Mouse (Mus musculus) E14TG2a.4 (cell line): Measurements from ENCODE around the gene Gatd1.
A peak's percentile ranks its signal among the peaks of the same experiment; 100 is the strongest.
"Not testable (repeated sequence)": the region's sequence is repeated elsewhere in the genome, so short reads cannot be mapped to it uniquely, and the experiment has no call there.

Source experiments
- H3K27me3 ChIP-seq: 2 replicates; pipeline ENCODE4 v1.6.1; 2014; ENCODE audit warnings: low read length, control low read depth; ENCODE audit not compliant: insufficient read depth
- H3K36me3 ChIP-seq: 2 replicates; pipeline ENCODE4 v1.6.1; 2014; ENCODE audit warnings: low read length, control low read depth; ENCODE audit not compliant: insufficient read depth
- H3K4me1 ChIP-seq: replicated peaks from 2 replicates; pipeline ENCODE4 v1.6.1; 2014; ENCODE audit warnings: low read depth, low read length, control low read depth
- H3K4me3 ChIP-seq: replicated peaks from 2 replicates; pipeline ENCODE4 v1.5.1; 2014; ENCODE audit warnings: mild to moderate bottlenecking, low read length
- H3K9me3 ChIP-seq: 2 replicates; pipeline ENCODE4 v1.6.1; 2014; ENCODE audit warnings: low read length, control low read depth
- CTCF ChIP-seq: conservative IDR thresholded peaks from 2 replicates; pipeline ENCODE4 v1.5.1; 2014; ENCODE audit warnings: low read length
- NANOG ChIP-seq: IDR thresholded peaks from 2 replicates; pipeline ENCODE4 v1.6.1; 2014; ENCODE audit warnings: borderline replicate concordance, low read length, mixed read lengths
- POU5F1 ChIP-seq: IDR thresholded peaks from 2 replicates; pipeline ENCODE4 v1.6.1; 2014; ENCODE audit warnings: low read length, borderline replicate concordance

Gene Gatd1

DNA sequence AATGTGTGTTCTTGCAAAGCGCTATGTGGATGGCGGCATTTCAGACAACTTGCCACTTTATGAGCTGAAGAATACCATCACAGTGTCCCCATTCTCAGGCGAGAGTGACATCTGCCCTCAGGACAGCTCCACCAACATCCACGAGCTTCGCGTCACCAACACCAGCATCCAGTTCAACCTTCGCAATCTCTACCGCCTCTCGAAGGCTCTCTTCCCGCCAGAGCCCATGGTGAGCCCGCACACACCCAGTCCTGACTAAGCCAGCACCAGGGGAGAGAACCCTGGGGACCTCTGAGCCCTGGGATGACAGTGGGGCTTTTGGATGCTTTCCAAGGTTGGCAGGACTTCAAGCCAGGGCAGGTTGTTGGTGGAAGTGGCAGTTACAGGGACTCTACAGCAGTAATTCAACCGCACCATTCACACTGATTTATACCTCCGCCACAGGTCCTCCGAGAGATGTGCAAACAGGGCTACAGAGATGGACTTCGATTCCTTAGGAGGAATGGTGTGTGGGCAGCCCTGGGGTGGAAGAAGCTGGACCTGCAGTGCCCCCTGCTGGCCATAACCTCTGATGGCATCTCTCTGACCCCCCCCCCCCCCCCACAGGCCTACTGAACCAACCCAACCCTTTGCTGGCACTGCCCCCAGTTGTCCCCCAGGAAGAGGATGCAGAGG, 44.2 kb upstream of the Gatd1 start:
- Histone ChIP-seq H3K4me3 (no peak overlapping the region), H3K27me3 (peaks cover 50% of the 10 kb centered on the region), H3K9me3 (no peaks in the 10 kb centered on the region), H3K4me1 (peaks cover 77% of the 10 kb centered on the region), H3K36me3 (peaks cover 17% of the 10 kb centered on the region)
- TF ChIP-seq NANOG (no peak), CTCF (peak; percentile 37), POU5F1 (no peak)

DNA sequence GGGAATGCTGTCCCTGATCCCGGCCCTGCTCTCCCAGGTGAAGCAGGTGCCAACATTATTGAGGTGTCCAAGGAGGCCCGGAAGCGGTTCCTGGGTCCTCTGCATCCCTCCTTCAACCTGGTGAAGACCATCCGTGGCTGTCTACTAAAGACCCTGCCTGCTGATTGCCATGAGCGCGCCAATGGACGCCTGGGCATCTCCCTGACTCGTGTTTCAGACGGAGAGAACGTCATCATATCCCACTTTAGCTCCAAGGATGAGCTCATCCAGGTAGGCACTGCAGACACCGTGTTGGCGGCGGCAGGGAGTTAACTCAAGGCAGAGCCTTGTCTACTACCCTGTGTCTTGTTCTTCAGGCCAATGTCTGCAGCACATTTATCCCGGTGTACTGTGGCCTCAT, 43.3 kb upstream of the Gatd1 start:
- H3K4me1 ChIP-seq: peaks cover 73% of the 10 kb centered on the region
- no peaks in the 10 kb centered on the region for H3K9me3 ChIP-seq
- H3K27me3 ChIP-seq: peaks cover 41% of the 10 kb centered on the region
- H3K36me3 ChIP-seq: peaks cover 18% of the 10 kb centered on the region
- TF ChIP-seq POU5F1 (no peak), CTCF (no peak), NANOG (no peak)
- no peak overlapping the region for H3K4me3 ChIP-seq

DNA sequence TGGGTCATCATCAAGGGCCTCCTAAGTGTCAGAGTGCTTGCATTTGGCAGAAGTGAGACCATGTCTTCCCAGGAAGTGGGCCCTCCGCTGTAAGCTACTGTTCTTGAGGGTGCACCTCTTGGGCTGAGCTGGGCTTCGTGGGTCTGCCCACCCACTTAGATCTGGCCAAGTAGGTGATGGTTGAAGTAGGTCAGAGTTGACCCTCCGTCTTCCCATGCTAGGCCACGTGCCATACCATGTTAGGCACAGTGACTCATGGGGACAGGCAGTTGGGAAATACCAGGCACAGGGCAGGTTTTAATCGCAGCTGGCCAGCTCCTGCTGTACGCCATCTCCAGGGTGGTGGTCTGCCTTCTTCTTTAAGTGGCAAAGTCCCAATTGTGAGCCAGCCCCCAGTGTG, 42.8 kb upstream of the Gatd1 start:
- Histone ChIP-seq H3K36me3 (peaks cover 23% of the 10 kb centered on the region), H3K9me3 (no peaks in the 10 kb centered on the region), H3K4me3 (no peak overlapping the region), H3K4me1 (peaks cover 74% of the 10 kb centered on the region), H3K27me3 (peaks cover 37% of the 10 kb centered on the region)
- TF ChIP-seq CTCF (no peak), POU5F1 (no peak), NANOG (no peak)

DNA sequence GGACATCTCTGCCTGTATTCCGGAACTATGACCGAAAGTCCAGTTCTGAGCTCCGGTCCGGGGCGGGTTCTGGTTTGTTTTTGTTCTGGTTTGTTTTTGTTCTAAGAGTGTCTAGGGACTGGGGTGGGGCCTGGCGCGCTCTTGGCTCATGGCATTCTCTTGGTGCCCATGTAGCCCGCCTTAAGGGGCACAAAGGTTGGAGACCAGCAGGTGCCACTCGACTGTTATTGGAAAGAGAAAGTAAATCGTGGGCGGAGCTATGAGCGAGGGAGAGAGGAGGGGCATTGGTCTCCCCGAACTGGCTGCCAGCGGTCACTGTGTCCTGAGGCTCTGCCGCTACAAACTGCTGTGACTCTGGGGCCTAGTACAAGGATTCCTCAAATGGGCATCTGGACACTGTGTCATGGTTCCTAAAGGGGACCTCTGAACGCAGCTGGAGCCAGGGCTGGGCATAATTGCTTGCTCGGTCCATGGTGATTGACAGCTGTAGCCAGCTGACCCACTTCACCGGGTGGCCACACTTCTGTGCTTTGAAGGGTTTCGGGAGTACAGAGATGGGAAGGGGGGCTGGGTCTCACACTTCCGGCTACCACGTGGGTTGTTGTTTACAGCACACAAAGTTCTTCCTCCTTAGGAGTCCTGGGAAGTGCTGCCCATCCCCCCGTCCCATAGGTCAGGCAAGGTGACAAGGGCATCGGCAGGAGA, 41.8 kb upstream of the Gatd1 start:
- no peak for TF ChIP-seq NANOG
- H3K4me3 ChIP-seq: peak overlapping the region; percentile 91
- H3K9me3 ChIP-seq: no peaks in the 10 kb centered on the region
- peaks cover 33% of the 10 kb centered on the region for H3K36me3 ChIP-seq
- H3K4me1 ChIP-seq: peaks cover 75% of the 10 kb centered on the region
- peaks cover 27% of the 10 kb centered on the region for H3K27me3 ChIP-seq

DNA sequence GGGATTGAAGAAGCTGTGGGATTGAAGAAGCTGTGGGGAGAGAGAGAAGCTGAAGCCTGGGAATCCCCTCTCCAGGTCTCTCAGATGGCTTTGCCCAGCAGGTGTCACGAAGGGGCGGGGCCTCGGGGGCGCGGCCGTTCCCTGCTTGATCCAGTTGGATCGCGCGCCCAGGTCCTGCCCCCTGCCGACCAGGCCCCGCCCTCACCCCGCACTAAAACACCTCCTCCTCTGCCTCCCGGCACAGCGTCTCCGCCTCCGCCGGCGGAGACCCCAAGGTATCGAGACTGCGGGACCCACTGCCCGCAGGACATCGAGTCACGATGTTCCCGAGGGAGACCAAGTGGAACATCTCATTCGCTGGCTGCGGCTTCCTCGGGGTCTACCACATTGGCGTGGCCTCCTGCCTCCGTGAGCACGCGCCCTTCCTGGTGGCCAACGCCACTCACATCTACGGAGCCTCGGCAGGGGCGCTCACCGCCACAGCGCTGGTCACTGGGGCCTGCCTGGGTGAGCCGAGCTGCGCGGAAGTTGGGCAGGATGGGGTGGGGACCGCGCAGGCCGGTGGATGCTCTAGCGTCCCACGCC, 41.1 kb upstream of the Gatd1 start, which contains the start of gene Pnpla2:
Gene Pnpla2, plus strand, starts transcription at position 232 of the 585 bp plus-strand sequence.
- Histone ChIP-seq H3K9me3 (no peaks in the 10 kb centered on the region), H3K4me3 (peak within 1 kb of the TSS; percentile 91), H3K27me3 (peaks cover 20% of the 10 kb centered on the region), H3K4me1 (peaks cover 75% of the 10 kb centered on the region), H3K36me3 (peaks cover 40% of the 10 kb centered on the region)
- TF ChIP-seq NANOG (no peak), CTCF (no peak), POU5F1 (no peak)

DNA sequence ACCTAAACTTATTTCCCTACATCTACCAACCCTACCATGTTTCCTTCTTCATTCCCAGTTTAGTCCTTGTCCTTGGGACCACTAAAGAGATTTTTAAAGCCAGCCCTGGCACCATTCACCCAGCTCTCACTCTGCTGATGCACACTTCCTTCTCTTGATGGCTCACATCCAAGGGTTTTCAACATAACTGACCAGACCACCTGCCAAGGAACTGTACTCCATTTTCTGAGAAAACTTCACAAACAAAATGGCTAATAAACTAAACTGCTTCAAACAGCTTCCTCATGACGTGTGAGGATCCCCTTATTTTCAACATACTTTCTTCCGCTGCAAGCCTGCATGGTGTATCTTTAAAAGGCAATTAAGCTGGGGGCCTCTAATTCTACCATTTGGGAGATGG, 39.7 kb upstream of the Gatd1 start:
- TF ChIP-seq POU5F1 (no peak), CTCF (no peak), NANOG (no peak)
- H3K27me3 ChIP-seq: peaks cover 13% of the 10 kb centered on the region
- peaks cover 50% of the 10 kb centered on the region for H3K36me3 ChIP-seq
- H3K4me1 ChIP-seq: peaks cover 75% of the 10 kb centered on the region
- no peak overlapping the region for H3K4me3 ChIP-seq
- no peaks in the 10 kb centered on the region for H3K9me3 ChIP-seq

DNA sequence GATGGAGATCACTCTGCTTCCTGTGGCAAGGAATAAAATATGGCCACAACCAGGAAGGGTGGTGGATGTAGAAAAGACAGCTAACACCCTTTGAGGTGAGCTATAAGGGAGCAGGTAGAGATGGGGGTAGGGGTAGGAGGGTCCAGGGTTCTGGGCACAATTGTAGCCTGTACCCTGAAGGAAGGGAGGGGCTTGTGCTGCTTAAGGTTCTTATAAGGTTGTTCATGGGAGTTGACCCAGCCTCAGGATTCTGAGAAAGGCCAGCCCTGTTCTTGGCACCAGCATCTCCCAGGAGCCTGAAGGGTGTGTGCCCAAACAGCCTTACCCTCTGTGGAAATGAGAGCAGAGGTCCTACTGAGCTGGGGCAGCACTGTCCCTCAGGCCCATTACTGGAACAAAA, 38.0 kb upstream of the Gatd1 start:
- H3K36me3 ChIP-seq: peaks cover 49% of the 10 kb centered on the region

DNA sequence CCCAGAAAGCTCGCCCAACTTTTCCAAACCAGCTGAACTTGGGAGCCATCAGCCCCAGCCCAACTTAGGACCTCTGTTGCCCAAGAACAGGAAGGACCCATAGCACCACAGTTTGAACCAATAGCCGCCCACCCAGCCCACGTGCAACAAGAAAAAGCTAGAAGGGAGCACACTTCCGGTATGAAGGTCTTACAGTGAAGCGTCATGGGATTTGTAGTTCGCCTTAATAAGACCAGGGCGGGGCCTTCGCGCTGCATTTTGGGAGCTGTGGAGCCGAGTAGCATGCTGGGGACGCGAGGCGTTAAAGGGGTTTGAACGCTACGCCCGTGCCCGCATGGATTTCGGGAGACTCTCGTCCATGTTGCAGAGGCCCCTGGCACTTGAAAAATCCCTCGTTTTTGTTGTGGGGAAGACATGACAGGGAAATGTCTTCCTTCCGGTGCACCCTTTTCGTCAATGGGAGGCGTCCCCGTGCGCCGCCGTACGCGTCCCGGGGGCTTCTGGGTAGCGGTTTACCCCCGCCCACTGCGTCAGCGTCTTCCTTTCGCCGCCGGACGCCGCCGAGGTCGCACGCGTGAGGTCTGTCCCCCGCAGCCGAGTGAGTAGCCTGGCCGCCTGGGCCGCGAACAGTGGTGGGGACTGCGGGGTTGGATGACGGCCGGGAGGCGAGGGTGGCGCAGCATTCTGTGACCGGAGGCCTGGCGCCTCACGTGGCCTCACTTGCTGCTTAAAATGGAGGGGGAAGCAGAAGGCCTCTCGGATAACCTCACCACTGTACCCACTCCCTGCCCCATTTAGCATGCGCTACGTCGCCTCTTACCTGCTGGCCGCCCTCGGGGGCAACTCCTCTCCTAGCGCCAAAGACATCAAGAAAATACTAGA, 33.4 kb upstream of the Gatd1 start, which contains the start of gene Rplp2:
Gene Rplp2, plus strand, starts transcription at position 261 of the 882 bp plus-strand sequence.
- peak within 1 kb of the TSS; percentile 96 for H3K4me3 ChIP-seq
- TF ChIP-seq NANOG (no peak), POU5F1 (no peak), CTCF (no peak)
- peaks cover 53% of the 10 kb centered on the region for H3K36me3 ChIP-seq
- no peaks in the 10 kb centered on the region for H3K9me3 ChIP-seq
- peaks cover 79% of the 10 kb centered on the region for H3K4me1 ChIP-seq
- no peaks in the 10 kb centered on the region for H3K27me3 ChIP-seq

More for the DNA sequence above, 38.0 kb upstream of the Gatd1 start:
- TF ChIP-seq POU5F1: no peak
- TF ChIP-seq NANOG: no peak
- no peak for TF ChIP-seq CTCF
- peaks cover 60% of the 10 kb centered on the region for H3K4me1 ChIP-seq
- no peak overlapping the region for H3K4me3 ChIP-seq
- H3K27me3 ChIP-seq: peaks cover 7% of the 10 kb centered on the region
- no peaks in the 10 kb centered on the region for H3K9me3 ChIP-seq

DNA sequence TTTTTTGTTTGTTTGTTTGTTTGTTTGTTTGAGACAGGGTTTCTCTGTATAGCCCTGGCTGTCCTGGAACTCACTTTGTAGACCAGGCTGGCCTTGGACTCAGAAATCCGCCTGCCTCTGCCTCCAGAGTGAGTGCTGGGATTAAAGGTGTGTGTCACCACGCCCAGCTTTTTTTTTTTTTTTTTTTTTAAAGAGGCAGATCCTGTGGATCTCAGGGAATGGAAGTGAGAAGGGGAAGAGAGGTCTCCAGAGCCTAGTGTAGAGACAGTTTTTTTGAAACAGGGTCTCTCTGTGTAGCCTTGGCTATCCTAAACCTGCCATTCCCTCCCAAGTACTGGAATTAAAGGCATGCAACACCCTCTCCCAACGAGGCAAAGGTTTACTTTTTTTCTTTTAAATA, 32.4 kb upstream of the Gatd1 start:
- peaks cover 80% of the 10 kb centered on the region for H3K4me1 ChIP-seq
- H3K36me3 ChIP-seq: peaks cover 53% of the 10 kb centered on the region
- peak overlapping the region; percentile 96 for H3K4me3 ChIP-seq
- H3K27me3 ChIP-seq, H3K9me3 ChIP-seq: not testable (repeated sequence)
